Mouse (Mus musculus) lung, postnatal 0 days (tissue): ENCODE results near the gene Slc26a11.

Experiments
- CTCF ChIP-seq: IDR thresholded peaks from 2 replicates; pipeline ENCODE4 v1.5.1; 2016; ENCODE audit warnings: antibody characterized with exemption, mild to moderate bottlenecking
- EP300 ChIP-seq: IDR thresholded peaks from 2 replicates; pipeline ENCODE4 v1.6.1; 2016; ENCODE audit warnings: antibody characterized with exemption, mild to moderate bottlenecking, control low read depth

- TF ChIP-seq CTCF = no peak
- no peak for TF ChIP-seq EP300
Measured at GRCm38 (mm10) chr11:119344865-119345264, 10.5 kb upstream of the Slc26a11 start.
